17 mouse cellular contexts compared by ENCODE assay signal in genomic region chr5:111848917-111849316, GRCm38 (mm10).
A peak's percentile ranks its signal among the peaks of the same experiment; 100 is the strongest.
DNase-seq lines count a peak whose midpoint lies in the region; ATAC-seq and TF ChIP-seq lines count a peak whose summit lies in the region.
"Had no signal": no experiment of that assay in that cellular context is flagged by ENCODE, and none has a peak within 500 bp of the region (broad histone marks: within the 10 kb centered on the region; RNA-seq: fewer than 3 reads in every experiment).

No protein-coding gene starts in this region.

- H3K4me2 ChIP-seq in forebrain, postnatal 0 days (ENCODE audit: low read depth) = no peak overlapping the region
- no peak overlapping the region for H3K4me2 ChIP-seq in forebrain, embryonic 16.5 days (ENCODE audit: low read length)
- H3K4me2 ChIP-seq in lung, embryonic 14.5 days = no peak overlapping the region
- no peak overlapping the region for H3K4me2 ChIP-seq in stomach, postnatal 0 days (replicated peaks; ENCODE audit: low read depth)
- H3K4me2 ChIP-seq: forebrain, embryonic 15.5 days; limb, embryonic 15.5 days; lung, embryonic 15.5 days; neural tube, embryonic 12.5 days had no signal

- intact Hi-C loops in left cerebral cortex, postnatal 36 days (cut with DNase I) = no loop called here

- H3K4me3 ChIP-seq in forebrain, postnatal 0 days (ENCODE audit: low read depth, low read length) = no peak overlapping the region
- H3K4me3 ChIP-seq in forebrain, embryonic 16.5 days (replicated peaks; ENCODE audit: low read length) = no peak overlapping the region
- H3K4me3 ChIP-seq in lung, embryonic 14.5 days (ENCODE audit: low read depth, low read length) = no peak overlapping the region
- no peak overlapping the region for H3K4me3 ChIP-seq in stomach, postnatal 0 days (ENCODE audit: low read depth, low read length)
- H3K4me3 ChIP-seq: forebrain, embryonic 15.5 days; limb, embryonic 15.5 days; lung, embryonic 15.5 days; neural tube, embryonic 12.5 days had no signal

- H3K36me3 ChIP-seq in forebrain, postnatal 0 days (ENCODE audit: insufficient read depth) = no peaks in the 10 kb centered on the region
- H3K36me3 ChIP-seq in forebrain, embryonic 16.5 days (ENCODE audit: control insufficient read depth, insufficient read depth) = no peaks in the 10 kb centered on the region
- no peaks in the 10 kb centered on the region for H3K36me3 ChIP-seq in lung, embryonic 14.5 days (ENCODE audit: insufficient read depth)
- H3K36me3 ChIP-seq in stomach, postnatal 0 days (ENCODE audit: control insufficient read depth, insufficient read depth, low read length) = no peaks in the 10 kb centered on the region
- H3K36me3 ChIP-seq: forebrain, embryonic 15.5 days; limb, embryonic 15.5 days; lung, embryonic 15.5 days; neural tube, embryonic 12.5 days had no signal

- H3K9ac ChIP-seq in forebrain, postnatal 0 days = no peak overlapping the region
- H3K9ac ChIP-seq in forebrain, embryonic 16.5 days (replicated peaks; ENCODE audit: low read depth, low read length) = no peak overlapping the region
- no peak overlapping the region for H3K9ac ChIP-seq in lung, embryonic 14.5 days
- H3K9ac ChIP-seq in stomach, postnatal 0 days (ENCODE audit: low read length) = no peak overlapping the region
- H3K9ac ChIP-seq: forebrain, embryonic 15.5 days; limb, embryonic 15.5 days; lung, embryonic 15.5 days; neural tube, embryonic 12.5 days had no signal

- peaks cover 7% of the 10 kb centered on the region; the same call in 1 of the 2 replicates for H3K4me1 ChIP-seq in forebrain, postnatal 0 days (ENCODE audit: insufficient read depth)
- H3K4me1 ChIP-seq in forebrain, embryonic 16.5 days (replicated peaks; ENCODE audit: control insufficient read depth, insufficient read depth, low read length) = peaks cover 26% of the 10 kb centered on the region
- no peaks in the 10 kb centered on the region for H3K4me1 ChIP-seq in lung, embryonic 14.5 days (ENCODE audit: insufficient read depth)
- H3K4me1 ChIP-seq in stomach, postnatal 0 days (replicated peaks; ENCODE audit: control insufficient read depth, insufficient read depth) = no peaks in the 10 kb centered on the region
- H3K4me1 ChIP-seq: lung, embryonic 15.5 days had no signal

- no peaks in the 10 kb centered on the region for H3K9me3 ChIP-seq in forebrain, postnatal 0 days (ENCODE audit: low read length)
- no peaks in the 10 kb centered on the region for H3K9me3 ChIP-seq in forebrain, embryonic 16.5 days (ENCODE audit: control insufficient read depth, low read length)
- H3K9me3 ChIP-seq in lung, embryonic 14.5 days (ENCODE audit: low read depth, low read length) = no peaks in the 10 kb centered on the region
- no peaks in the 10 kb centered on the region for H3K9me3 ChIP-seq in stomach, postnatal 0 days (ENCODE audit: control insufficient read depth, low read length)
- H3K9me3 ChIP-seq: forebrain, embryonic 15.5 days; limb, embryonic 15.5 days; lung, embryonic 15.5 days had no signal

- TF ChIP-seq EP300 in stomach, postnatal 0 days (optimal IDR thresholded peaks at IDR 0.05) = no peak

- no peak for DNase-seq in forebrain, postnatal 0 days
- DNase-seq in lung, embryonic 14.5 days = no peak
- no peak for DNase-seq in lung, postnatal 4 days
- DNase-seq in ES-CJ7 (ENCODE audit: low read depth, low spot score) = peak; percentile 90
- no peak for DNase-seq in stomach, postnatal 0 days (ENCODE audit: low spot score)
- no peak for DNase-seq in left cerebral cortex, postnatal 36 days (ENCODE audit: low spot score in 2 of 2)
- DNase-seq: embryo, embryonic 11 days; layer of hippocampus, adult 9-11 months; right cerebral cortex, postnatal 4 days had no signal

- H3K27ac ChIP-seq in forebrain, postnatal 0 days (ENCODE audit: low read depth, low read length) = no peak overlapping the region
- H3K27ac ChIP-seq in forebrain, embryonic 16.5 days (ENCODE audit: low read length) = no peak overlapping the region
- H3K27ac ChIP-seq in lung, embryonic 14.5 days (ENCODE audit: low read depth) = no peak overlapping the region
- H3K27ac ChIP-seq in stomach, postnatal 0 days (replicated peaks) = no peak overlapping the region
- H3K27ac ChIP-seq: limb, embryonic 15.5 days; lung, embryonic 15.5 days; neural tube, embryonic 12.5 days had no signal

- H3K27me3 ChIP-seq in forebrain, postnatal 0 days (ENCODE audit: insufficient read depth, low read length) = no peaks in the 10 kb centered on the region
- no peaks in the 10 kb centered on the region for H3K27me3 ChIP-seq in forebrain, embryonic 16.5 days (replicated peaks; ENCODE audit: control insufficient read depth, insufficient read depth, low read length)
- no peaks in the 10 kb centered on the region for H3K27me3 ChIP-seq in lung, embryonic 14.5 days (ENCODE audit: insufficient read depth, low read length)
- no peaks in the 10 kb centered on the region for H3K27me3 ChIP-seq in stomach, postnatal 0 days (ENCODE audit: control insufficient read depth, insufficient read depth, low read length)
- H3K27me3 ChIP-seq: forebrain, embryonic 15.5 days; lung, embryonic 15.5 days; neural tube, embryonic 12.5 days had no signal

- WGBS in forebrain, postnatal 0 days = 88% methylated on average over 9 of the region's 10 CpGs
- 90% methylated on average over 9 of the region's 10 CpGs for WGBS in forebrain, embryonic 16.5 days
- 72% methylated on average over 9 of the region's 10 CpGs for WGBS in lung, embryonic 14.5 days
- WGBS in stomach, postnatal 0 days = 78% methylated on average over 9 of the region's 10 CpGs

- TF ChIP-seq CTCF in forebrain, postnatal 0 days (IDR thresholded peaks at IDR 0.05; ENCODE audit: low read depth) = peak; percentile 44
- peak; percentile 42 for TF ChIP-seq CTCF in lung, embryonic 14.5 days (IDR thresholded peaks at IDR 0.05; ENCODE audit: low read depth)
- peak; percentile 32 for TF ChIP-seq CTCF in stomach, postnatal 0 days (IDR thresholded peaks at IDR 0.05; ENCODE audit: low read depth)

- no peak for ATAC-seq in forebrain, postnatal 0 days
- no peak for ATAC-seq in forebrain, embryonic 16.5 days
- ATAC-seq in lung, embryonic 14.5 days (ENCODE audit: insufficient read depth) = no peak
- no peak for ATAC-seq in stomach, postnatal 0 days (ENCODE audit: low FRiP score, low TSS enrichment)
- ATAC-seq: forebrain, embryonic 15.5 days; hindbrain, embryonic 16.5 days; midbrain, embryonic 16.5 days; Patski had no signal
